Mouse (Mus musculus) limb, embryonic 13.5 days (tissue): ENCODE measurements at regions not wholly inside any gene's neighbourhood (a gene's known extent, or its start where the extent isn't known, plus 50 kb on each side); places are given as distances from the start of the nearest gene placed in this dataset.

Experiments
- ATAC-seq: fragments of 200-750 bp; cut with Nextera tagmentation; 2 replicates; pipeline ENCODE4 v1.8.0; 2017; ENCODE audit warnings: low read depth, moderate number of reproducible peaks, moderate TSS enrichment; ENCODE audit not compliant: low FRiP score
- H3K27ac ChIP-seq: fragments of 300-500 bp; sonication (generic); 2 replicates; pipeline ENCODE4 v1.5.1; 2015; ENCODE audit warnings: inconsistent platforms, mild to moderate bottlenecking, moderate library complexity
- H3K27me3 ChIP-seq: fragments of 300-500 bp; sonication (generic); 2 replicates; pipeline ENCODE4 v1.6.1; 2015; ENCODE audit warnings: mild to moderate bottlenecking, inconsistent platforms
- H3K36me3 ChIP-seq: fragments of 300-500 bp; sonication (generic); 2 replicates; pipeline ENCODE4 v1.6.1; 2015; ENCODE audit warnings: inconsistent platforms, mild to moderate bottlenecking, moderate library complexity
- H3K4me1 ChIP-seq: fragments of 300-500 bp; sonication (generic); 2 replicates; pipeline ENCODE4 v1.6.1; 2015; ENCODE audit warnings: inconsistent platforms
- H3K4me2 ChIP-seq: fragments of 300-500 bp; sonication (generic); replicated peaks from 2 replicates; pipeline ENCODE4 v1.6.1; 2015; ENCODE audit warnings: inconsistent platforms, mild to moderate bottlenecking, moderate library complexity
- H3K4me3 ChIP-seq: fragments of 300-500 bp; sonication (generic); 2 replicates; pipeline ENCODE4 v1.5.1; 2015; ENCODE audit warnings: moderate library complexity, mild to moderate bottlenecking, inconsistent platforms
- H3K9ac ChIP-seq: fragments of 300-500 bp; sonication (generic); 2 replicates; pipeline ENCODE4 v1.6.1; 2015; ENCODE audit warnings: mild to moderate bottlenecking, inconsistent platforms
- H3K9me3 ChIP-seq: fragments of 300-500 bp; sonication (generic); 2 replicates; pipeline ENCODE4 v1.6.1; 2016; ENCODE audit warnings: inconsistent platforms
- WGBS: fragments of 180-500 bp; shearing (Covaris S2); methylation state at CpG from one replicate; pipeline ENCODE4 v1.1.7; 2015; 5-methylcytosine and 5-hydroxymethylcytosine counted together

DNA sequence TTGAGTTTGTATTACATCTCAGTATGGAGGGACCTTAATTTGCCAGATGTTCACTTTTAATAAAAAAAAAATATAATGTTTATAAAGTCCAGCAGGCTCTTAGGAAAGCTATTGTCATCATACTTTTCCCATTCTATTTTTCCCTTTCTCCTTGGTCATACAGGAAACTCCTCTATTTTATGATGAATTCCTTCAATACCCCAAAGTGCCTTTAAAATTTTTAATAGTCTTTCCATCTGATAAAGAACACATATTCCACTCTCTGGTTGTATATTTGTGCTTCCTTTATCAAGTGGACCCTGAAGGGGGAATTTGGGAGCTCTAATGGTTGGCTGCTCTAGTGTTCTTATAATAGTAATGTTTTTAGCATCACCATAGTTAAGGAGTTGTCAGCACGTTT, 2253.8 kb upstream of the Pcdh20 start:
- peak; percentile 72 for ATAC-seq

DNA sequence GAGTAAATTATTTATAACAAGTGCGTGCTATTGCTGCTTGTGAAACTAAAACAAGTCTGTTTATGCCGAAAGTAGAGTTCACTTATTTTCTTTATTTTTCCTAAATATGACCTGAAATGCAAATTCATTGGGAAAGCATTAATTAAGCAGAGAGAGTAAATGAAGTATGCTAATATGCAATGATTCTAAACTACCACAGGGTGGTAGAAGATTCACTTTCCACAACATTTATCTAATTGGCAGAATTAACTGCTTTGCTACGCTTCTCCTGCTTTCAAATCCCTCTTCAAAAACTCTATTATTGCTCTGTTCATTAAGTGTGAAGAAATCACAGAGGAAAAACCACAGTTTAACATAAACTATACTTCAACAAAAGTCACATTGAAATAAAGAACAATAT, 2209.2 kb upstream of the Pcdh20 start:
- Histone ChIP-seq H3K27ac (no peak overlapping the region), H3K36me3 (no peaks in the 10 kb centered on the region), H3K4me3 (no peak overlapping the region), H3K9ac (no peak overlapping the region), H3K9me3 (no peaks in the 10 kb centered on the region), H3K4me1 (no peaks in the 10 kb centered on the region), H3K27me3 (no peaks in the 10 kb centered on the region), H3K4me2 (no peak overlapping the region)
- 81% methylated on average over 3 of the region's 3 CpGs for WGBS
- no peak for ATAC-seq

More for the DNA sequence above, 2253.8 kb upstream of the Pcdh20 start:
- H3K4me2 ChIP-seq = no peak overlapping the region
- 42% methylated on average over 1 of the region's 1 CpGs for WGBS
- H3K4me3 ChIP-seq = no peak overlapping the region
- H3K4me1 ChIP-seq = no peaks in the 10 kb centered on the region
- no peaks in the 10 kb centered on the region for H3K9me3 ChIP-seq
- no peaks in the 10 kb centered on the region for H3K27me3 ChIP-seq
- no peak overlapping the region for H3K9ac ChIP-seq
- H3K36me3 ChIP-seq = no peaks in the 10 kb centered on the region
- no peak overlapping the region for H3K27ac ChIP-seq

DNA sequence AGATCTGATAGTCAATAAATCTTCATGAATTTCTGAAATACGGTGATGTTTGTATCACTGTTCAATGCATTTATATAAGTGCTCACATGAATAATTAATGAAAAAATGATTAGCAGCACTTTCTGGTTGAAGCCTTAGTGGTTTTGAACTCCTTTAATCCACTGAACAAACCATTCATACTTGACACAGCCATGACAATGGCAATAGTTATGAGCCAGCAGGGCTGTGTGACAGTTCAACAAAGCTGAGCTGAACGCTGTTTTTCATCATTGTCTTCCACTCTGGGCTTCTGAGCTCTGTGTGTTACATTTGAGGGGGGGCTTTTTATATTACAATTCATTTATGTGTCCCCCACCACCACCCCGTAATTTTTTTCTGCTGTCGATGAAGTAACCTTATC, 2199.2 kb upstream of the Pcdh20 start:
- Histone ChIP-seq H3K36me3 (no peaks in the 10 kb centered on the region), H3K27me3 (no peaks in the 10 kb centered on the region), H3K9ac (no peak overlapping the region), H3K4me2 (no peak overlapping the region), H3K27ac (no peak overlapping the region), H3K4me1 (no peaks in the 10 kb centered on the region), H3K9me3 (no peaks in the 10 kb centered on the region), H3K4me3 (no peak overlapping the region)
- ATAC-seq = no peak
- 93% methylated on average over 4 of the region's 4 CpGs for WGBS
